Comparison of ENCODE assay signal across 24 mouse cellular contexts in genomic region chr14:118272594-118273555, GRCm38 (mm10). TPM values are rescaled to one million over a fixed set of nuclear protein-coding genes. Genes with fewer than 3 reads are reported as not detected.
DNase-seq lines count a peak whose midpoint lies in the region; ATAC-seq and TF ChIP-seq lines count a peak whose summit lies in the region.
"Had no signal": no experiment of that assay in that cellular context is flagged by ENCODE, and none has a peak within 500 bp of the region (broad histone marks: within the 10 kb centered on the region; RNA-seq: fewer than 3 reads in every experiment).

No protein-coding gene starts in this region.

- no peaks in the 10 kb centered on the region for H3K9me3 ChIP-seq in intestine, embryonic 14.5 days (ENCODE audit: control insufficient read depth, low read length)
- no peaks in the 10 kb centered on the region for H3K9me3 ChIP-seq in stomach, postnatal 0 days (ENCODE audit: control insufficient read depth, low read length)
- H3K9me3 ChIP-seq: embryonic facial prominence, embryonic 10.5 days; forebrain, embryonic 13.5 days; G1E; heart, embryonic 13.5 days; hindbrain, embryonic 12.5 days had no signal

- H3K9ac ChIP-seq in intestine, embryonic 14.5 days (ENCODE audit: low read length), result no peak overlapping the region
- no peak overlapping the region for H3K9ac ChIP-seq in stomach, postnatal 0 days (ENCODE audit: low read length)
- H3K9ac ChIP-seq: forebrain, embryonic 13.5 days; heart, embryonic 13.5 days; hindbrain, embryonic 12.5 days had no signal

- no peaks in the 10 kb centered on the region for H3K36me3 ChIP-seq in intestine, embryonic 14.5 days (ENCODE audit: control insufficient read depth, insufficient read depth, low read length)
- H3K36me3 ChIP-seq in stomach, postnatal 0 days (ENCODE audit: control insufficient read depth, insufficient read depth, low read length), result no peaks in the 10 kb centered on the region
- H3K36me3 ChIP-seq: embryonic facial prominence, embryonic 10.5 days; G1E; heart, embryonic 13.5 days; hindbrain, embryonic 12.5 days had no signal

- 65% methylated on average over 6 of the region's 6 CpGs for WGBS in intestine, embryonic 14.5 days
- WGBS in stomach, postnatal 0 days, result 56% methylated on average over 6 of the region's 6 CpGs

- ATAC-seq in intestine, embryonic 14.5 days (replicated peaks; ENCODE audit: low FRiP score, low TSS enrichment, low read depth), result peak; percentile 62; the same call in 1 of the 2 replicates
- ATAC-seq in megakaryocyte progenitor cell, adult 5-6 weeks (replicated peaks; ENCODE audit: poor library complexity), result 0 out of 2 replicates have a peak, but pooled peaks have one; percentile 31
- ATAC-seq in stomach, postnatal 0 days (ENCODE audit: low FRiP score, low TSS enrichment), result peak; percentile 58; the same call in 1 of the 2 replicates
- ATAC-seq: CD4-positive, CD25-positive, alpha-beta regulatory T cell, adult 4 months; forebrain, embryonic 13.5 days had no signal

- no peak overlapping the region for H3K4me3 ChIP-seq in intestine, embryonic 14.5 days (ENCODE audit: low read depth, low read length)
- no peak overlapping the region for H3K4me3 ChIP-seq in stomach, postnatal 0 days (ENCODE audit: low read depth, low read length)
- H3K4me3 ChIP-seq: embryonic facial prominence, embryonic 10.5 days; forebrain, embryonic 13.5 days; gastrocnemius, adult 2 months; heart, embryonic 13.5 days; hindbrain, embryonic 12.5 days had no signal

- no peak for TF ChIP-seq EP300 in stomach, postnatal 0 days (optimal IDR thresholded peaks at IDR 0.05)

- no peak for TF ChIP-seq CTCF in stomach, postnatal 0 days (IDR thresholded peaks at IDR 0.05; ENCODE audit: low read depth)

- H3K4me1 ChIP-seq in intestine, embryonic 14.5 days (replicated peaks; ENCODE audit: control insufficient read depth, insufficient read depth, low read length), result no peaks in the 10 kb centered on the region
- no peaks in the 10 kb centered on the region for H3K4me1 ChIP-seq in stomach, postnatal 0 days (replicated peaks; ENCODE audit: control insufficient read depth, insufficient read depth)
- H3K4me1 ChIP-seq: embryonic facial prominence, embryonic 10.5 days; forebrain, embryonic 13.5 days; heart, embryonic 13.5 days; hindbrain, embryonic 12.5 days had no signal

- H3K27me3 ChIP-seq in intestine, embryonic 14.5 days (replicated peaks; ENCODE audit: control insufficient read depth, insufficient read depth, low read length), result no peaks in the 10 kb centered on the region
- H3K27me3 ChIP-seq in stomach, postnatal 0 days (ENCODE audit: control insufficient read depth, insufficient read depth, low read length), result no peaks in the 10 kb centered on the region
- H3K27me3 ChIP-seq: forebrain, embryonic 13.5 days; heart, embryonic 13.5 days; hindbrain, embryonic 12.5 days had no signal

- H3K27ac ChIP-seq in intestine, embryonic 14.5 days (ENCODE audit: low read depth), result no peak overlapping the region
- no peak overlapping the region for H3K27ac ChIP-seq in stomach, postnatal 0 days (replicated peaks)
- H3K27ac ChIP-seq: embryonic facial prominence, embryonic 10.5 days; forebrain, embryonic 13.5 days; gastrocnemius, adult 2 months; heart, embryonic 13.5 days; hindbrain, embryonic 12.5 days had no signal

- peak; percentile 51 for DNase-seq in heart, adult 11 months
- DNase-seq in heart, postnatal 4 days, result no peak
- no peak for DNase-seq in intestine, embryonic 14.5 days (ENCODE audit: low spot score)
- DNase-seq in stomach, postnatal 0 days (ENCODE audit: low spot score), result peak; percentile 59
- no peak for DNase-seq in thymus, adult 18-20 months
- no peak for DNase-seq in urinary bladder, postnatal 10 days (ENCODE audit: low spot score)
- DNase-seq: adrenal gland, postnatal 14 days; B cell, adult 2 months; cerebellum, adult 18-20 months; cerebellum, adult 9-11 months; cerebellum, postnatal 36 days; gastrocnemius, adult 2 months; gastrocnemius, postnatal 25 days; heart, postnatal 36 days had no signal

- no peak overlapping the region for H3K4me2 ChIP-seq in intestine, embryonic 14.5 days (ENCODE audit: low read length)
- no peak overlapping the region for H3K4me2 ChIP-seq in stomach, postnatal 0 days (replicated peaks; ENCODE audit: low read depth)
- H3K4me2 ChIP-seq: forebrain, embryonic 13.5 days; heart, embryonic 13.5 days; hindbrain, embryonic 12.5 days had no signal

RNA-seq across cellular contexts. Expression of gene Gm9376, which starts 6.1 kb away (rescaled TPM):
- total RNA-seq in heart, postnatal 4 days (2021), result not detected
- polyA plus RNA-seq in intestine, embryonic 14.5 days (2014; fragmentation: Nextera tagmentation; extraction: Ambion mirVana), result not detected in 2 replicates
- total RNA-seq in megakaryocyte progenitor cell, adult 5-6 weeks (2015), result not detected in 2 replicates
- not detected in 2 replicates for total RNA-seq in megakaryocyte progenitor cell, adult 5-6 weeks (2017)
- polyA plus RNA-seq in stomach, postnatal 0 days (2015; fragmentation: Nextera tagmentation; extraction: Ambion mirVana), result not detected in 2 replicates
- total RNA-seq: adrenal gland, postnatal 14 days; G1E; gastrocnemius, adult 2 months; gastrocnemius, postnatal 25 days; granulocyte monocyte progenitor cell, adult 5-6 weeks; heart, postnatal 36 days had no signal
- polyA plus RNA-seq: CD4-positive, CD25-positive, alpha-beta regulatory T cell, adult 4 months; embryonic facial prominence, embryonic 10.5 days; embryonic facial prominence, embryonic 14.5 days; forebrain, embryonic 13.5 days; G1E; heart, embryonic 13.5 days; heart, postnatal 0 days; hindbrain, embryonic 12.5 days had no signal

RNA-seq across cellular contexts. Expression of gene Sox21, which starts 36.0 kb away (rescaled TPM):
- not detected for total RNA-seq in heart, postnatal 4 days (2021)
- polyA plus RNA-seq in intestine, embryonic 14.5 days (2014; fragmentation: Nextera tagmentation; extraction: Ambion mirVana), result not detected in 2 replicates
- not detected in 2 replicates for total RNA-seq in megakaryocyte progenitor cell, adult 5-6 weeks (2015)
- not detected in 2 replicates for total RNA-seq in megakaryocyte progenitor cell, adult 5-6 weeks (2017)
- 6.8 and 7.9 TPM in 2 replicates for polyA plus RNA-seq in stomach, postnatal 0 days (2015; fragmentation: Nextera tagmentation; extraction: Ambion mirVana)
- total RNA-seq: adrenal gland, postnatal 14 days; gastrocnemius, adult 2 months; gastrocnemius, postnatal 25 days; granulocyte monocyte progenitor cell, adult 5-6 weeks; heart, postnatal 36 days had no signal
- polyA plus RNA-seq: CD4-positive, CD25-positive, alpha-beta regulatory T cell, adult 4 months; heart, postnatal 0 days had no signal

Comparison
In these comparisons a context has a peak if more than half of its experiments do, and no peak if none do; other contexts are left out.
1. DNase-seq: peak in heart, adult 11 months (single experiment) and stomach, postnatal 0 days (single experiment); none in heart, postnatal 4 days (single experiment), intestine, embryonic 14.5 days (single experiment), thymus, adult 18-20 months (0 of 2) and urinary bladder, postnatal 10 days (single experiment).
2. Peak in every context shown above with its lines, with median percentiles within 50 percentile points of each other: ATAC-seq.